Mouse (Mus musculus) layer of hippocampus, adult 8-10 months (tissue): ENCODE measurements around the gene Tgfb3. TPM values are rescaled to one million over a fixed set of nuclear protein-coding genes. Genes with fewer than 3 reads are reported as not detected.
A peak's percentile ranks its signal among the peaks of the same experiment; 100 is the strongest.

Experiments
- DNase-seq, 2 experiments: peaks; one replicate each; pipeline ENCODE4 v3.0.0; 2022; ENCODE audit warnings: low spot score in 2 of 2
- total RNA-seq, 4 experiments: library from RNA; stranded (reverse); gene quantifications; 2 replicates each; pipeline ENCODE4 v1.2.4; 2022

Tgfb3 gene
- 10 to 100 TPM; 13.7 to 19.9 (median 16.0) TPM for total RNA-seq

- peak in 1 of 2 experiments; percentile 38 for DNase-seq
These were observed at the start of gene Tgfb3 for GRCm38 (mm10) chr12:86078553-86079201. Gene Tgfb3 (minus strand): TSS chr12:86079041.

- DNase-seq: no peak
These were observed 49.3 kb upstream of the Tgfb3 start for GRCm38 (mm10) chr12:86128122-86128521.

- no peak for DNase-seq
These were observed 45.2 kb upstream of the Tgfb3 start for GRCm38 (mm10) chr12:86124016-86124415.

- DNase-seq: no peak
These were observed 37.5 kb upstream of the Tgfb3 start for GRCm38 (mm10) chr12:86116295-86116835.

GRCm38 (mm10) chr12:86110637-86111036, 31.8 kb upstream of the Tgfb3 start:
- no peak for DNase-seq

- no peak for DNase-seq
These were observed 30.7 kb upstream of the Tgfb3 start for GRCm38 (mm10) chr12:86109531-86109930.

- DNase-seq: no peak
These were observed 28.8 kb upstream of the Tgfb3 start for GRCm38 (mm10) chr12:86107645-86108044.

- DNase-seq: no peak
These were observed 27.2 kb upstream of the Tgfb3 start for GRCm38 (mm10) chr12:86106086-86106485.

- no peak for DNase-seq
These were observed 26.7 kb upstream of the Tgfb3 start for GRCm38 (mm10) chr12:86105546-86105945.

GRCm38 (mm10) chr12:86104297-86104696, 25.5 kb upstream of the Tgfb3 start:
- no peak for DNase-seq

GRCm38 (mm10) chr12:86103852-86104251, 25.0 kb upstream of the Tgfb3 start:
- DNase-seq: no peak

- DNase-seq: peak in 1 of 2 experiments; percentile 43
These were observed 24.6 kb upstream of the Tgfb3 start for GRCm38 (mm10) chr12:86103391-86103790.

- no peak for DNase-seq
These were observed 23.8 kb upstream of the Tgfb3 start for GRCm38 (mm10) chr12:86102686-86103085.

- no peak for DNase-seq
These were observed 21.9 kb upstream of the Tgfb3 start for GRCm38 (mm10) chr12:86100711-86101110.

- DNase-seq: no peak
These were observed 18.9 kb upstream of the Tgfb3 start for GRCm38 (mm10) chr12:86097781-86098180.

- DNase-seq: no peak
These were observed 17.0 kb upstream of the Tgfb3 start for GRCm38 (mm10) chr12:86095806-86096205.

- DNase-seq: no peak
These were observed 15.2 kb upstream of the Tgfb3 start for GRCm38 (mm10) chr12:86094075-86094474.

GRCm38 (mm10) chr12:86091601-86092132, 12.8 kb upstream of the Tgfb3 start:
- DNase-seq: no peak

- DNase-seq: no peak
These were observed 11.9 kb upstream of the Tgfb3 start for GRCm38 (mm10) chr12:86090764-86091163.

- DNase-seq: no peak
These were observed 9.2 kb upstream of the Tgfb3 start for GRCm38 (mm10) chr12:86088042-86088441.

GRCm38 (mm10) chr12:86086550-86086949, 7.7 kb upstream of the Tgfb3 start:
- DNase-seq: no peak

- peak in 1 of 2 experiments; percentile 43 for DNase-seq
These were observed 7.0 kb upstream of the Tgfb3 start for GRCm38 (mm10) chr12:86085873-86086272.

- DNase-seq: peak; percentile 78 to 81
These were observed 3.7 kb upstream of the Tgfb3 start, which contains the start of gene Ift43 for GRCm38 (mm10) chr12:86082481-86083012. Gene Ift43 (plus strand): TSS chr12:86082541.
